Mouse (Mus musculus) testis, adult 2 months (tissue): Measurements from ENCODE around the gene Pak7.

Experiments used
- CTCF ChIP-seq: fragments of 200-500 bp; IDR thresholded peaks from 2 replicates; pipeline ENCODE4 v1.5.1; 2012; ENCODE audit warnings: low read depth, mild to moderate bottlenecking, inconsistent platforms, low read length, moderate library complexity; ENCODE audit not compliant: control insufficient read depth, insufficient read depth, insufficient replicate concordance
- POLR2A ChIP-seq: fragments of 200-500 bp; IDR thresholded peaks from 2 replicates; pipeline ENCODE4 v1.6.1; 2012; ENCODE audit warnings: low read depth, mild to moderate bottlenecking, inconsistent platforms, low read length, moderate library complexity; ENCODE audit not compliant: control insufficient read depth

- TF ChIP-seq POLR2A (no peak), CTCF (no peak)
Observed at GRCm38 (mm10) chr2:136095978-136096377, 291.8 kb downstream of the Pak7 start.
